Mouse (Mus musculus): ENCODE measurements around the gene Olfr1112. TPM values are rescaled to one million over a fixed set of nuclear protein-coding genes. Genes with fewer than 3 reads are reported as not detected.
"Not testable (repeated sequence)": the region's sequence is repeated elsewhere in the genome, so short reads cannot be mapped to it uniquely, and the experiment has no call there.

The Olfr1112 gene
- polyA plus RNA-seq (2015; fragmentation: Nextera tagmentation; extraction: Ambion mirVana) = not detected in 2 replicates

DNA sequence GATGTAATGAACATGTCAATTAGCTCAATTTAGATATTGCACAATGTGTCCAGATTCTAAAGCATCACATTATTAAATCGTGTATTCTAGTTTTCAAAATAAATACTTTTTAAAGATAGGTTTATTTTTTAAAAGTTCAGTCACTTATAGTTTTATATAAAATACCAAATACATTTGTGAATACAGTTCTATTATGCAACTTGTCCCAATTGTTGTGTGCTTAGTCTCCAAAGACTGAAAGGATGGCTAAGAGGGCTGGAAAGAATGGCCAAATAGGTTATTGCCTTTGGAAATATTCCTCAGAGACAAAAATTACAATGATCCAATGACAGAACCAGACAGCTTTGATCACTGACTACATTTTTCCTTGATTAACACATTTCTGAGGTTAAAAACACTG lies at the start of gene Olfr1112:
Gene Olfr1112, plus strand, starts transcription at position 301 of the 400 bp plus-strand sequence.
- H3K36me3 ChIP-seq (replicated peaks) = no peaks in the 10 kb centered on the region
- no peaks in the 10 kb centered on the region for H3K27me3 ChIP-seq (replicated peaks)
- WGBS = 88% methylated on average over 1 of the region's 1 CpGs
- ATAC-seq (replicated peaks) = no peak
- H3K27ac ChIP-seq = no peak within 1 kb of the TSS
- H3K4me1 ChIP-seq = no peaks in the 10 kb centered on the region
- H3K4me2 ChIP-seq = no peak within 1 kb of the TSS
- H3K4me3 ChIP-seq = no peak within 1 kb of the TSS
- no peaks in the 10 kb centered on the region for H3K9me3 ChIP-seq
- no peak within 1 kb of the TSS for H3K9ac ChIP-seq

DNA sequence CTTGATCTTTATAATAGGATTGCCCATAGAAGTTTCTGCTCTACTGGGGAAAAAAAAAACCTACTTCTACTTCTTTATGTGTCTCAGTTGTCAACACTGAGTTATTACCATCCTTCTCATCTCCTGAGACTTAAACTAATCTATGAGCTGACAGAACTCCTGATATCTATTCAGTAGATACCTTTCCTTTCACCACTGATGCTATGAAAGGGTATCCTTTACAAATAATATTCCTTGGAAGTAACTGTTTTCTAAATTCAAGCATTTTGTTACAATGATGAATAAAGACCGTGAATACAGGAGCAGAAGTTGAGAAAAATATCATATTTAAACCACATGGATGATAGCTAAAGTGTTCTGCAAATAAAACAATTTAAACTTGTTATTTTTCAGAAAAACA lies 47.4 kb upstream of the Olfr1112 start, which contains the start of gene Olfr1110:
Gene Olfr1110, minus strand, starts transcription at position 101 of the 400 bp plus-strand sequence.
- Histone ChIP-seq H3K27me3 (replicated peaks) (no peaks in the 10 kb centered on the region), H3K4me3 (no peak within 1 kb of the TSS), H3K27ac (no peak within 1 kb of the TSS), H3K36me3 (replicated peaks) (no peaks in the 10 kb centered on the region), H3K4me2 (no peak within 1 kb of the TSS), H3K9me3 (no peaks in the 10 kb centered on the region), H3K4me1 (no peaks in the 10 kb centered on the region), H3K9ac (no peak within 1 kb of the TSS)
- no peak for ATAC-seq (replicated peaks)
- 84% methylated on average over 1 of the region's 1 CpGs for WGBS

DNA sequence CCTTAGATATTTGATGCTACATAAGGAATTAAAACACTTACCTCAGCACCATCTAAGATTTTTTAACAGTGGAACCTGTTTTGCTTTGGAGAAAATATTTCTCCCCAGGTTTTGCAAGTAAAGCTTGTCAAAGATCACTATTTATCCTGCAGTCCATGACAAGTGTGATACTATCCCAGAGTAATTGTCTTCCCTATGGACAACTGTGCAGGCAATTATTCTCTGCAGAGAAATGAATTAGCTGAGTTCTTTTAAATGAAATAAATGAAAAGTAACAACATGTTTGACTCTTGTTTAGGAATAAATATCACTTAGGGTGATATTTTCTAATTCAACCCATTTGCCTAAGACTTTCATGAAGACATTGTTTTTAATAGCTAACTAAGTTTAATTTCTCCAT lies 35.1 kb upstream of the Olfr1112 start, which contains the start of gene Olfr1111:
Gene Olfr1111, minus strand, starts transcription at position 101 of the 400 bp plus-strand sequence.
- H3K9ac ChIP-seq = no peak within 1 kb of the TSS
- no peak within 1 kb of the TSS for H3K4me2 ChIP-seq
- H3K4me1 ChIP-seq = no peaks in the 10 kb centered on the region
- no peaks in the 10 kb centered on the region for H3K9me3 ChIP-seq
- no peak within 1 kb of the TSS for H3K4me3 ChIP-seq
- H3K27me3 ChIP-seq (replicated peaks) = no peaks in the 10 kb centered on the region
- no peak within 1 kb of the TSS for H3K27ac ChIP-seq
- no peak for ATAC-seq (replicated peaks)
- H3K36me3 ChIP-seq (replicated peaks) = no peaks in the 10 kb centered on the region

DNA sequence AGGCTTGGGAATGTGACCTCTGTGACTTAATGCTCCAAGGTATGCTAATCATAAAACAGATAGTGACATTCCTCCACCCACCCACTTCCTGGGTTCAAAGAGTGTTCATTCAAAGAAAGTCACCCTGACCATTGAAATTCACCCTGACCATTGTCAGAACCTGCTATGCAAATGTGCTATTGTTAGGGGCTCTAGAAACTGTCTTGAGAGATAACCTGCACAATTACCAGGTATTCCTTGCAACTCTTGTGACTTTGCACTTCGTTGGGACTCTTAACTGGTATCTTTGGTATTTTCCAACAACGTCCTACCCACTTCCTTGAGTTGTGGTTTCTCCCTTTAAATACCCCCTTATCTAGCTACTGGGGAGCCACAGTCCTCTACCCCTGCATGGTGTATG lies 19.9 kb upstream of the Olfr1112 start:
- H3K9me3 ChIP-seq; H3K4me1 ChIP-seq; ATAC-seq (replicated peaks); H3K4me2 ChIP-seq; H3K27ac ChIP-seq; H3K36me3 ChIP-seq (replicated peaks); H3K9ac ChIP-seq; H3K4me3 ChIP-seq; H3K27me3 ChIP-seq (replicated peaks): not testable (repeated sequence)
- WGBS = 88% methylated on average over 2 of the region's 2 CpGs

DNA sequence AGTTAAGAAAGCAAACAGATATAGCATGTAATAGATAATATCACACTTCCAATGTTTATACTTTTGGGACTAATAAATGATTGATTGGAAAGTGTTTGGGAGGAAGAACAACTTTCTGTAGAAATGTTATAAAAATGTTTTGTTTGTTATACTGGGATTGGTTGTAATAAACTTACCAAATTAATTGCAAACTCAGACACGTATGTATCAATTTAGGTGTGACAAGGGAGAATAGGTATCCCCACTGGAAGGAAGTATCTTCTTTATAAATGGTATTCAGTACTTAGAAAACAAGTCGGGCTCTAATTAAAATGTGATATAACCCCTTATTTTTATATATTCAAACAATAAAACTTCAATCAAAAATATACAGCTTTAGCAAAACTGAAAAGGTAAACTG lies 21.1 kb downstream of the Olfr1112 start, which contains the start of gene Olfr1113:
Gene Olfr1113, plus strand, starts transcription at position 301 of the 400 bp plus-strand sequence.
- no peaks in the 10 kb centered on the region for H3K9me3 ChIP-seq
- ATAC-seq (replicated peaks) = no peak
- H3K27ac ChIP-seq = no peak within 1 kb of the TSS
- H3K4me1 ChIP-seq = no peaks in the 10 kb centered on the region
- H3K27me3 ChIP-seq (replicated peaks) = no peaks in the 10 kb centered on the region
- no peaks in the 10 kb centered on the region for H3K36me3 ChIP-seq (replicated peaks)
- H3K4me2 ChIP-seq = no peak within 1 kb of the TSS
- no peak within 1 kb of the TSS for H3K4me3 ChIP-seq
- no peak within 1 kb of the TSS for H3K9ac ChIP-seq
- WGBS = 92% methylated on average over 2 of the region's 2 CpGs

Other genes starting within 250 kb of the Olfr1112 start
- gene Olfr1099, start 227.1 kb upstream of the Olfr1112 start, polyA plus RNA-seq (2015; fragmentation: Nextera tagmentation; extraction: Ambion mirVana) = not detected in 2 replicates
- gene Olfr1100, start 207.8 kb upstream of the Olfr1112 start, polyA plus RNA-seq (2015; fragmentation: Nextera tagmentation; extraction: Ambion mirVana) = not detected in 2 replicates
- gene Olfr1101, start 196.6 kb upstream of the Olfr1112 start, polyA plus RNA-seq (2015; fragmentation: Nextera tagmentation; extraction: Ambion mirVana) = not detected in 2 replicates
- gene Olfr1102, start 189.4 kb upstream of the Olfr1112 start, polyA plus RNA-seq (2015; fragmentation: Nextera tagmentation; extraction: Ambion mirVana) = not detected in 2 replicates
- gene Olfr1104, start 160.7 kb upstream of the Olfr1112 start, polyA plus RNA-seq (2015; fragmentation: Nextera tagmentation; extraction: Ambion mirVana) = not detected in 2 replicates
- not detected in 2 replicates for gene Olfr1105, start 151.3 kb upstream of the Olfr1112 start, polyA plus RNA-seq (2015; fragmentation: Nextera tagmentation; extraction: Ambion mirVana)
- gene Olfr1106, start 135.5 kb upstream of the Olfr1112 start, polyA plus RNA-seq (2015; fragmentation: Nextera tagmentation; extraction: Ambion mirVana) = not detected in 2 replicates
- gene Olfr1107, start 112.0 kb upstream of the Olfr1112 start, polyA plus RNA-seq (2015; fragmentation: Nextera tagmentation; extraction: Ambion mirVana) = not detected in 2 replicates
- not detected in 2 replicates for gene Olfr1109, start 91.8 kb upstream of the Olfr1112 start, polyA plus RNA-seq (2015; fragmentation: Nextera tagmentation; extraction: Ambion mirVana)
- gene Olfr259, start 73.2 kb upstream of the Olfr1112 start, polyA plus RNA-seq (2015; fragmentation: Nextera tagmentation; extraction: Ambion mirVana) = not detected in 2 replicates
- gene Olfr1110, start 47.5 kb upstream of the Olfr1112 start, polyA plus RNA-seq (2015; fragmentation: Nextera tagmentation; extraction: Ambion mirVana) = not detected in 2 replicates
- gene Olfr1111, start 35.2 kb upstream of the Olfr1112 start, polyA plus RNA-seq (2015; fragmentation: Nextera tagmentation; extraction: Ambion mirVana) = not detected in 2 replicates
- not detected in 2 replicates for gene Olfr1113, start 21.2 kb downstream of the Olfr1112 start, polyA plus RNA-seq (2015; fragmentation: Nextera tagmentation; extraction: Ambion mirVana)
- not detected in 2 replicates for gene Olfr1115, start 60.2 kb downstream of the Olfr1112 start, polyA plus RNA-seq (2015; fragmentation: Nextera tagmentation; extraction: Ambion mirVana)
- gene Olfr1116, start 79.7 kb downstream of the Olfr1112 start, polyA plus RNA-seq (2015; fragmentation: Nextera tagmentation; extraction: Ambion mirVana) = not detected in 2 replicates
- gene Olfr1118, start 119.8 kb downstream of the Olfr1112 start, polyA plus RNA-seq (2015; fragmentation: Nextera tagmentation; extraction: Ambion mirVana) = not detected in 2 replicates
- gene Olfr1120, start 167.0 kb downstream of the Olfr1112 start, polyA plus RNA-seq (2015; fragmentation: Nextera tagmentation; extraction: Ambion mirVana) = not detected in 2 replicates
- gene Olfr1121, start 182.1 kb downstream of the Olfr1112 start, polyA plus RNA-seq (2015; fragmentation: Nextera tagmentation; extraction: Ambion mirVana) = not detected in 2 replicates
- gene Olfr1122, start 198.1 kb downstream of the Olfr1112 start, polyA plus RNA-seq (2015; fragmentation: Nextera tagmentation; extraction: Ambion mirVana) = not detected in 2 replicates
- not detected in 2 replicates for gene Olfr1123, start 228.8 kb downstream of the Olfr1112 start, polyA plus RNA-seq (2015; fragmentation: Nextera tagmentation; extraction: Ambion mirVana)
- gene Olfr1124, start 242.5 kb downstream of the Olfr1112 start, polyA plus RNA-seq (2015; fragmentation: Nextera tagmentation; extraction: Ambion mirVana) = not detected in 2 replicates

Measured in midbrain, embryonic 15.5 days (tissue).